Mouse (Mus musculus): Measurements from ENCODE around the gene Prph2.
A peak's percentile ranks its signal among the peaks of the same experiment; 100 is the strongest.

Gene Prph2

DNA sequence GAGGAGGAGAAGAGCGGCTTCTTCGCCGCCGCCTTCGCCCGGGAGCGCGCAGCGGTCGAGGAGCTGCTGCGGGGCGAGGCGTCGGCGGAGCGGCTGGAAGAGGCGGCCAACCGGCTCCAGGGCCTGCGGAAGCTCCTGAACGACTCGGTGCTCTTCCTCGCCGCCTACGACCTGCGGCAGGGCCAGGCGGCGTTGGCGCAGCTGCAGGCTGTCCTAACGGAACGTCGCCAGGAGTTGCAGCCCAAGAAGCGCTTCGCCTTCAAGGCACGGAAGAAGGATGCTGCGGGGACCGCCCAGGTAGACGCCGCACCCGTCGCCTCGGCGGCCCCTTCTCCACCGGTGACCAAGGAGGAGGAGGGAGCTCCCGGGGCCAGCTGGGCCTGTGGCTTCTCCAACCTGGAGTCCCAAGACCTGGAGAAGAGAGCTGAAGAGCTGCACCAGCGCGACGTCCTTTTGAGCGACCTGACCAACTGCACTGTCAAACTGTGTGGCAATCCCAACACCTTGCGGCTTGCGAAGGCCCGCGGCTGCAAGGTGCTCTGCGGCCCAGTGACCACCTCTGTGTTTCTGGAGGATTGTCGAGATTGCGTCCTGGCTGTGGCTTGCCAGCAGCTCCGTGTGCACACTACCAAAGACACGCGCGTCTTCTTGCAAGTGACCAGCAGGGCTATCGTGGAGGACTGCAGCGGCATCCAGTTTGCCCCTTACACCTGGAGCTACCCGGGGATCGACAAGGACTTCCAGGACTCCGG lies 19.2 kb upstream of the Prph2 start:
- DNase-seq (ENCODE audit: low spot score), result no peak

DNA sequence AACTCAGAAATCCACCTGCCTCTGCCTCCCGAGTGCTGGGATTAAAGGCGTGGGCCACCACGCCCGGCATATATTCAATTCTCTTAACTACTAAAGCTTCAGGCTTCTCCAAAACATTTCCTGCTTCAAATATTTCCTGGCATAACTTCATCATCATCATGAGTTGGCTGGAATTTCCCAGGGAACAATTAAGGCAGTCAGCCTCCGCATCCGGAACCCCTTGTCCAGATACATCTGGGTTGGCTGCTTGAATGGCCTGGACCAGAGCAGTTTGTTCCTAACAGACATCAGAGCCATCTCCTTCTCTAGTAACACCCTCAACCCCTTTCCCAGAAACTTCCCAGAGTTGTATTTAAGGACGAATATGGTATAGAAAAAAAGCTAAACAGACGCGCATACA lies 14.8 kb upstream of the Prph2 start:
- DNase-seq (ENCODE audit: low spot score), result no peak

DNA sequence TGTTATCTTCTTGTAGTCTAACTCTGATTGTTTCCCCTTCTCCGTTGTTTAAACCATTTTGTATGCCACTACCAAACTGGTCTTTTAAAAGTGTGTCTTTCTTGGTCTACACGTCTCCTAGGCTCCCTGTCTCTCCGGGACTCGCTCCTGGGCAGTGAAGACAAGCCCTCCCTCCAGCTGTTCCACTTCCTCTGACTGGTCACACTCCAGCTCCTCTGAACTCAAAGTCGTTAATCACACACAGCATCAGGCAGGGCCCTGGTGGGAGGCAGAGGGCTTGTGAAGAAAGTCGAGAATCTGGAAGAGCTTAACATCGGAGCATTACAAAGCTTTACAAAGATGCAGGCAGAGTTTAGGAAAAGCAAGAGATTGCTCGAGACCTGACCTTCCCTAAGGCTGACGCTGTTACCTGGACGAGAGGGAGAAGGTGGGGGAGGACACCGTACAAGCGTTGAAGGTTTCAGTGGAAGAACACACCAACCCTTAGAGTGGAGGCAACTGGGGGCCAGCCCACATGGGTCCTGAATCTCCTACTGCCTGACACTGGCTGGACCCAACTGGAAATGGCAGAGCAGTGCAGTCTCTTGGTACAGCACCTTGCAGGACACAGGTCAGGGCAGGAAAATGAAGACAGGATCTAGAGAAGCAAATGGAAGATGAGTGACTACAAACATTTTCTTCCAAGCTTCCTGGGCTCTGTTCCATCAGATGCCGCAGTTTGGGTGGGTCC lies 12.9 kb upstream of the Prph2 start:
- DNase-seq (ENCODE audit: low spot score), result no peak

DNA sequence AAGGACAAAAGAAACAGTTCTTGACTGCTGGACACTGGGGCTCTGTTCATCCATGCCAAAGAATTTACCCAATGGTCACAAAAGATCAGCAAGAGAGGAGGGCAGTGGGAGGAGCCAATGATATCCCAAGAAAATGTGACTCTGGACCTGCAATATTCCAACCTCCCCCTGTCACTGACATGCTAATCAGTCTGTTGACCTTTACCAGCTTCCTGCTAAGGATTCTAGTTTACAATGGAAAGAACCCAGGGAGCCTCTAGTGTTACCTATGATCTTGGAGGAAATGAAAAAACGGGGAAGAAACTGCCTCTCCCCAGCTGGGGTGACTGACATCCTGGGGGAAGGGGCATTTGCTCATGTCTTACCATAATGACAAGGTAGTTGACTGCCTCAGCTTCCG lies 9.3 kb upstream of the Prph2 start:
- no peak for DNase-seq (ENCODE audit: low spot score)

DNA sequence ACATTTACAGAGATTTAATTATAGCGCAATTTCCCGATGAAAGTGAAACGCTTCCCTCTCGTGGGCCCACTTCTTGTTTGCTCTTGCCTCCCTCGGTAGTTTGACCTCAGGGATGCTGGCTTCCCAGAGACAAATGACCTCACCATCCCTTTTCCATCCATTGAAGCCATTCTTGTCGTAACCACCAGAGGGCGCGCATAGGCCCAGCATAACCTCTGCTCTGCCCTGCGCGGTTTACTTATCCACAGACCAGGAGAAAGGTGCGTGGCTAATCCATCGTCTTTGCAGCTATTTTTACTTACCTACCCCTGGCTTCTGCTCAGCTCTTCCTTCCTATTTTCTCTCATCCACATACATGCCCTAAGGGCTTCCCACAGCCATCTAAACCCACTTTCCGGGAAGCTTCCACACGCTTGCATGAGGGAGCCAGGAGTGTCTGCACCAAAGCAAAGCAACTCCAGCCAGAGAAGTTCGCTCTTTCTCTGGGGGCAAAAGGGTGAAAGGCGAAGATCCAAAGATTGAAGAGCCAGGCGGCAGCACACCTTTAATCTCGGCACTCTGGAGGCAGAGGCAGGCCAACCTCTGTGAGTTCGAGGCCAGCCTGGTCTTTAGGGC lies 6.3 kb upstream of the Prph2 start:
- peak; percentile 30 for DNase-seq (ENCODE audit: low spot score)

DNA sequence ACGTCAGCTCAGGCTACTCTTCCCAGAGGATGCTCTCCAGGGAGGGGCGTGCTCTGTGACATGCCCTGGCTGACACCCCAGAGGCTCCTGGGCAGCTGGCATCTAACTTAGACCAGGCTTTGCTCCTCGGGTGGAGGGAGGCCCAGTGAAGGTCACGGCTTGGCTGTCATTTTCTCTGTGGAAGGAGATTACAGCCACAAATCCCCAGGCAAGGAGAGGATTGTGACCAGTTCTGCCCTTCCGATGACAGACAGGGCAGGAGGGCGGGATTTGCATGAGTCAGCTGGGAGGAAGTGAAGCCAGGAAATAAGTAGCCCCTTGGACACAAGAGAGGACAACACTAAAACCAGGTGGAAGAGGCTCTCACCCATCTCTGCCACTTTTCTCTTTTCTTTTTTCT lies 2.1 kb downstream of the Prph2 start:
- no peak for DNase-seq (ENCODE audit: low spot score)

DNA sequence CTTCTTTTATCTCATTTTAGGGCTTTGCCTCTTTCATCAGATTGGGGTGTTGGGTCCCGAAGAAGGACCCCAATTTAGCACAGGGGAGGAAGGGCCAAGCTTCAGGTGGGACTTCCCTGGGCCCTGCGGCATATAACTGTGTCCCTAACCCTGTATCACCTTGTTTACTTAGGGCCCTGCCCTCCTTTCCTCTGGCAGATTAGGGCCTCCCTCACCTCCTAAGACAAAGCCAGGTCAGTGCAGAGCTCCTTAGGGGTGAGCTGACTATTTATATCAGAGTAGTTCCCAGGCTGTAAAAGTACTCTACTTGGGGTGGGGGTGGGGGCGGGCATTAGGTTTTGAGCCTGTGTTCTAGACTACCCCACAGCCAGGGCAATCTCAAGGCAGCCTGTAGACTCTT lies 4.9 kb downstream of the Prph2 start:
- no peak for DNase-seq (ENCODE audit: low spot score)

DNA sequence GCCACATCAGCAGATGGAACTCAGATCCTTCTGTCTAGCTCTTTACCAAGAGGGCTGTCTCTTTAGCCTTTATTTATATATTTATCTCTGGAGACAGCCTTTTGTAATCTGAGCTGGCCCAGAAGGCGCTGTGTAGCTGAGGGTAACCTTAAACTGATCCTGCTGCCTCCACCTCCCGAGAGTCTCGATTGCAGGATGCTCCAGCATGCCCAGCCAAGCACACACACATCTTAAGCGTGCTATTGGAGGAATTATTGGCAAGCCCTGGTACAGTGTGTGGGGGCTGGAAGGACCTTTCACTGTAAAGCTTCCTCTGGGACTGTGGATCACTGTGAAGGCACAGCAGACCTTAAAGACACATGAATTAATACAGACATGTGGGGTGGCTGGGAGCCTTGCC lies 8.7 kb downstream of the Prph2 start:
- no peak for DNase-seq (ENCODE audit: low spot score)

DNA sequence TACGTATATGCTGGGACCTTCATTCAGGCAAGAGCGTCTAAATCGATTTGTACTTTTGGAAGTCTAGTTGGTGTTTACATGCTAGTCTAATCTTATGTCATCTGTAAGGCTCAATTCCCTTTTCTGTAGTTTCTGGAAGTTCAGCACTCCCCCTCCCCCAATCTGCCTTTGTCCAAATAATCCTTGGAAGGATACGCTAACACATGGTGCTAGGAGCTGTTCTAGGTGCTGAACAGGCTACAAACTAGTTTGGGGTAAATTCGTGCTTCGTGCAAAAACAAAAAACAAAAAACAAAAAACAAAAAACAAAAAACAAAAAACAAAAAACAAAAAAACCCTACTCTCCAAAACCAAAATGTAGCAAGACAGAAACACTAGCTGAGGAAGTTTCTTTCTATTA lies 10.6 kb downstream of the Prph2 start:
- DNase-seq (ENCODE audit: low spot score), result no peak

DNA sequence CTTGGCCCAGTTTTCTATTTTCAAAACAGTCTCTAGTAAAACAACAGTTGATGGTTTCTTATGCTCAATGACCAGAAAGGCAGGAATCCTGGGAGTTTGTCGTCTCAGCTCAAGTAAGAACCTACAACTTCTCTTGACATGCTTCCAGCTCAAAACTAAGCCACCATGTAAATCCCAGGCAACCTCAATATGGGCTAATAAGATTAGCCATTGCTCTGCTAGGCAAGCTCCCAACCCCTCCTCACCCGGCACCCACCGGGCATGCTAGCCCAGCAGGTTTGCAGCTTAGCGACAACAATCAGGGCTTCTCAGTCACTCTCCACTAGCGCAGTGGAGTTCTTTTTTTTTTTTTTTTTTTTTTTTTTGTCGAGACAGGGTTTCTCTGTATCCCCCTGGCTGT lies 15.9 kb downstream of the Prph2 start:
- DNase-seq (ENCODE audit: low spot score), result no peak

DNA sequence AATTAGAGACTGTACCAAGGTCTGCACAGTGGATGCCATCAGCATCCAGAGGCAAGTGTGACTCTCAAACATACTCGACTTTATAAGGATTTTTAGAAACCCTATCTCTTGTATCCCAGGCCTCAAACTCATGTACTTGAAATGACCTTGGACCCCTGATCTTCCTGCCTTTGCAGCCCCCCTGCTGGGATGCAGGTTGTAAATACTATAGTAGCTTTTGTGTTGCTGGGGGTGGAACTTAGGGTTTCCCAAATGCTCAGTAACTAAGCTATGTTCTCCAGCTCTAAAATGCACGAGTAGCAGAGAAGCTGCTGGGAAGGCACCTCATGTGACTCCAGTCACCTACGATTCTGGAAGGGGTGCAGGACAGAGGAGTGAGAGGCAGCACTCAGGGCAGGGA lies 16.7 kb downstream of the Prph2 start:
- no peak for DNase-seq (ENCODE audit: low spot score)

DNA sequence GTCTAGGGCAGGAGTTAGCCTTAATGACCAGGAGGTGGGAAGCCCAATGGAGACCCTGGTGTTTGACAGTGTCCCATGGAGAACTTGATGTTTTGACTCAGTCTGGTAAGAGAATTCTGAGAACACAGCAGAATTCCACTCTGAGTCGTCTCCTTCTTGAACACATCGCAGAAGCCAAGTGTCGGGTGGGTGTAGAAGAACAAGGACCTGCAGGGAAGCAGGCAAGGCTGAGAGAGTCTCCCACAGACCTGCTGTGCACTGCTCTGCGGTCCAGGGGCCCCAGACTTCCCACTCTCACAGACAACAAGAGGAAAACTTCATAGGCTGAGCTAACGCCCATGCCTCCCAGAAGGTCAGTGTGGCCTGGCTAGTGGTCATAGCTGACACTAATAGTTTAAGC lies 17.5 kb downstream of the Prph2 start:
- no peak for DNase-seq (ENCODE audit: low spot score)

DNA sequence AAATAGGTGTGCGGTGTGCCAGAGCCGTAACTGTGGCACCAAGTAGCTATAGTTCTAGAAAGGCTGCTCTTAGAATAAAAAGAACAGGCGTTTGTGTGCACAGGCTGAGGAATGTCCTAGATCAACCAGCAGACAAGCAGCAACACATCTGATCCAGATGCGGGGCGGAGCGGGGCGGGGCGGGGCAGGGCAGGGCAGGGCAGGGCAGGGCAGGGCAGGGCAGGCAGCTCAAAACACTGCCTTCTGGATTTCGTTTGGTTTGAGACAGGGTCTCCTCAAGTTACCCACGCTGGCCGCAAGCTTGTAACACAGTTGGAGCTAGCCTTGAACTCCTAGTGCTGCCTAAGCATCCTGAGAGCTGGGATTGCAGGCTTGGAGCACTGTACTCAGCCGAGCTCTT lies 19.0 kb downstream of the Prph2 start:
- no peak for DNase-seq (ENCODE audit: low spot score)

DNA sequence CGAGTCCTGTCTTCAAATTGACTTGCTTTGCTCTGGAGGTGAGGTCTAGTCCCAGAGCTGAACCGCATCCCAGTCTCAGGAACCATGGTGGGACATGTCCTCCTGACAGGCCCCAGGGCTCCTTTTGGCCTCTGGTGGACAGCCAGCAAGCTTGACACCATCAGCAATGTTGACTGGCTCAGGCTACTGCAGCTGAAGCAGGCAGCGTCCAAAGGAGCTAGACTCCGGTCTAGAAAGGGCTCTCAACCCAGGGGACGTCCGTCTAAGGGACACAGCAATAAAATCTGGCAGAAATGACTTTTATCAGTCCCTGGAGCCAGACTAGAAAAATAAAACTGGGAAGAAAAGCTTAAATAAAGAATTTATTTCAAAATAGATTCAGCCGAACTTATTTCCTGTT lies 19.6 kb downstream of the Prph2 start:
- DNase-seq (ENCODE audit: low spot score), result no peak

DNA sequence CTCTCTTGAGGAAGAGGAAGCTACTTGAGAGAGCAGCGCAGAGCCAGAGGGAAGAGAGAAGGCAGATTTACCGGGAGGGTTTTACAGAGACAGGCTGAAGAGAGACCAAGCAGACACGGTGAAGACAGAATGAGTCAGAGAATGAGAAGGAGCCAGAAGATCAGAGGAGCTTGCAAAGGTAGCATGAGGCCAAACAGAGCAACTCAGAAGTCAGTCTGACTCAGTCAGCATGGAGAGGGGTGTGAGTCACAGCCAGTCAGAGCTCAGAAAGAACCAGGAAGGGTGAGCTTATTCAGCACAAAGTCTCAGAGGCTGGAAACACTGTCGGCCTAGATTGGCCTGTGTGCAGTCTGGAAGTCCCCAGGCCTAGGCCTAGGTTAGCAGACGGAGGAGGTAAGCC lies 22.7 kb downstream of the Prph2 start:
- DNase-seq (ENCODE audit: low spot score), result no peak

DNA sequence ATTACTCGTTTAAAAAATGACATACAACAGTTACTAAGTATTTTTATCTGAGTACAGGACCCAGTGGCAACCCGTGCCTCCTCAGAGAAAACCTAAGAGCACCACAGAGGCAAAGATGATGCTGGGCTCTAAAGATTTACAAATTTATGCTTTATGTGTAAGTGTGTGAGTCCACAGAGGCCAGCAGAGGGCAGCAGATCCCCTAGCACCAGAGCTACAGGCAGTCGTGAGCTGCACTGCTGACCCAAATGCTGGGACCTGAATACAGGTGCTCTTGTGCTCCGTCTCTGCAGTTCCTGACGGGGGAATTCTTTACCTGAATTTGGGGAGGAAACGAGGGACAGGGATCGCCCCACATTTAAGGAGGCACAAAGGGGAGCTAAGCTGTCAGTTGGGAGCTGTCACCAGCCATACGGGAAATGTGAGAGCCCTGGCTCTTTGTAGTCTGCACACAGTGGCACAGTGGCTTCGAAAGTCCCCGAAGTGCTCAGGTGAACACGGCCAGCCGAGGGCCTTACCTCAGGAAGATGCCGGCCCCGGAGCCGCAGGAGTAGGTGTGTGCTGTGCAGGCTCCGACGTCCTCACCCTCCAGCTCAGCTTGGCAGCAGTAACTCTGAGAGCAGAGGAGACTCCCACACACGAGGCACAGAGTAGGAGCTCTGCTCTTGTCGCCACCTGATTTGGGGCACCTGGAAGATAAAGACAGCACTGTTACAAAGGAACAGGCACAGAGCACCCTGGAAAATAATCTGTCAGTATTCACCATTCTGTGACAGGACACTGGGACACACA lies 23.5 kb downstream of the Prph2 start:
- no peak for DNase-seq (ENCODE audit: low spot score)

DNA sequence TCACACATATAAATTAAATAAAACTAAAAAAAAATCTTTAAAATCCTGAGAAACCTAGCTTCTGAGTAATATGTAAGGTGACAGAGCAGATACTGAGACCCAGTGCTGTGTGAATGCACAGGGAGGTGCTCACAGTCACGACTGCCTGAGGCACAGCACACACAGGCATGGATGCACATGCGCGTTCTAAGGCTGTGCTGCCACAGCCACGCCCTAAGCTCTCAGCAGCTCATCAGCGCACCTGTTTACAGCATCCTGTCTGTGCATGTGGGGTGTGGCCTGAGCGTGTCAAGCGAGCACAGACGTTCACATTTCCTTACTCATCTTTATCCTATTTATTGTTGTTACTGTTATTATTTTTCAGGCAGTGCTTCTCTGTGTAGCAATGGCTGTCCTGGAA lies 30.2 kb downstream of the Prph2 start:
- no peak for DNase-seq (ENCODE audit: low spot score)

DNA sequence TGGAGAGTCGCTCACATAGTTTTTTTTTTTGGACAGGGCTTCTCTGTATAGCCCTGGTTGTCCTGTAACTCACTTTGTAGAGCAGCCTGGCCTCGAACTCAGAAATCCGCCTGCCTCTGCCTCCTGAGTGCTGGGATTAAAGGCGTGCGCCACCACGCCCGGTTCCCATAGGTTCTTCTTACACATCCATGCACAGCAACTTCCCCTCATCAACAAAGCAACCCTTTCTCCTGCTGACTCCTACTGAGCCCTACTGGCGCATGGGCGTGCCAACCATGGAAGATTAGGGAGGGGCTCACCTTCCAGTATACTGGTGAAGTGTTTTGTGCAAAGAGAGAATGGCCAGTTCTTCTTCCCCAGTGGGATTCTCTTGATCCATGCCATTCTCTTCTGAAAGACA lies 32.2 kb downstream of the Prph2 start:
- DNase-seq (ENCODE audit: low spot score), result no peak

DNA sequence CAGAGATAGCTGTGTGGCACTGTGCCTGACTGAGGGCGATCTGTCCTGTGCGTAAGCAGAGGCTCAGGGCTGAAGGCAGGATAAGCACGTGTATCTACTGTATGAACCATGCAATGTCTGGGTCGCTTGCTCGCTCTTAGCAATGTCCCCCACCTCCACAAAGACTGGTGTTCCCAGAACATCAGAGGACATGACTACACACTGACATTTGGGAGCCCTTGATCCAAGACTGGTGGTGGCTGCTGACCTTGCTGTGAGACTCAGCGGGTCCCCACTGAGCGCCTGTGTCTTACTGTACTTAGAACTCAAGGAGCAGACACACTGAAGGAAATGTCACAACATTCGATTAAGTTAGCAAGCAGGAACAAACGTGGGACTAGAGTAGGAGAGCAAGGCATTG lies 36.0 kb downstream of the Prph2 start:
- no peak for DNase-seq (ENCODE audit: low spot score)

DNA sequence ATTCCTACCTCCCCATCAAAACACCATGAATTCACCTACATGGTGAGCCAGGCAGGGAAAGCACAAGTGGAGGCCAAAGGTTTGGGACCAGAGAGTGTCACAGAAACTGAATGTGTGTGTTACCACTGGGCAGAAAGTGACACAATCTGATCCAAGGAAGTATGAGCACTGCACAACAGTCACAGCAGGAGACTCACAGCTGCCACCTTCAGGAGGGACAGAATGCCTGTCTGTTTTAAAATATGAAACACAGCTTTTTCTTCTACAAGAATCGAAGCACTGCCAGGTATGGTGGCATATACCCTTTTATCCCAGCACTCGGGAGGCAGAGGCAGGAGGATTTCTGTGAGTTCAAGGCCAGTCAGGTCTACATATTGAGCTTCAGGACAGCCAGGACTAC lies 47.8 kb downstream of the Prph2 start:
- DNase-seq (ENCODE audit: low spot score), result no peak

DNA sequence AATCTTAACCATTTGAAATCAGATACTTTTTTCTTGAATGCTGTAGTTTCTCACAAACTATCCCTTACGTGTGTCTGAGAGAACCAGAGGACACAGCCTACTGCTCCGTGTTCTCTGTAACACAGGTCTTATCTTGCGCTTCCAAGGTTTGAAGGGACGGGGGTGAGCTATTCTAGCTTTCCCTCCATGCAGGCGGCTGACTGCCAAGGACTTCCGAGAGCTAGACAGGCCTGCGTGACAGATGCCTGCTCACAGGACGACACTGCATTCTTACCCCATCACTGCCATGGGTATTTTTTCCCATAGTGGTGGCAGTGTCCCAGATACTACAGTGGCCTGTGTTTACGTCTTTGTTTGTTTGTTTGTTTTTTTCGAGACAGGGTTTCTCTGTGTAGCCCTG lies 50.0 kb downstream of the Prph2 start:
- no peak for DNase-seq (ENCODE audit: low spot score)

DNA sequence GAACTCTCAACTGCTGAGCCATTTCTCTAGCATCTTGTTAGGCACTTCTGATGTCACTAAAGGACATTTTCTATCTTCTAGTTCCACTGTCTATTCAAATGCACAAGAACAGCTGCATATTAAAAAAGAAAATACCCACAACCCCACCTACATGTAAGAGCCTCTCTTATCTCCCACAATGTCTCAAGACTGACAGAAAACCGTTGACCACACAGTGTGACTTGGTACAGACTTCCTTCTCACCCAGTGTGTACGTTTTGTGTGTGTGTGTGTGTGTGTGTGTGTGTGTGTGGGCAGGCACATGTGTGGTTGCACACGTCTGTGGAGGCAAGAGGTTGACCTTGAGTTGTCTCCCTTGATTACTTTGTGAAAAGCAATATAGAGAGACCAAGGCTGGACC lies 51.9 kb downstream of the Prph2 start:
- DNase-seq (ENCODE audit: low spot score), result no peak

DNA sequence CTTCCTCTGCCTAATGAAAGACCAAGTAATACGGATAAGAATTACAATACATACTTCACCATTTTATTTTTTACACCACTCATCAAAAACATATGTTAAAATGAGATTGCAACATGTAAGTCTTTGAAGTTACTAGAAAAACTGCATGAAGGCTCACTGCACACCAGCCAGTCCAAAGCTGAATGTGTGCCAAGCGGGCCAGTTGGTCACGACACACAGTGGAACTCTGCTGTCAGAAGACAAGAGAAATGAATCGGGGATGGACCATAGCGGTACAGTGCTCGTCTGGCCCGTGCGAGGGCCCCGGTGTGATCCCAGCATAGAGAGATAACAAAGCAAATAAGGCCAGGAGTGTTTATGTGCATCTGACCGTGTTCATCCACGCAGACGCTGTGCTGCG lies 52.9 kb downstream of the Prph2 start:
- DNase-seq (ENCODE audit: low spot score), result no peak

All from urinary bladder, postnatal 10 days (tissue).